Mouse (Mus musculus) heart, embryonic 13.5 days (tissue): Measurements from ENCODE around the gene Alox5. TPM values are rescaled to one million over a fixed set of nuclear protein-coding genes. Genes with fewer than 3 reads are reported as not detected.

Experiments
- polyA plus RNA-seq: library from polyadenylated mRNA; unstranded; fragments of >200 nt; fragmentation: Nextera tagmentation; extraction: Ambion mirVana; gene quantifications from 2 replicates; pipeline ENCODE4 v1.2.1, GENCODE M21; 2015

The Alox5 gene
- polyA plus RNA-seq, 1 experiment from 2014 or later: 2.9 TPM

Other genes with a start within 250 kb of the Alox5 start
- 2.8 and 3.2 TPM in 2 replicates for gene Zfand4, start 197.0 kb downstream of the Alox5 start, polyA plus RNA-seq
- gene March8, start 123.2 kb downstream of the Alox5 start, polyA plus RNA-seq: 22.6 and 25.0 TPM in 2 replicates
- not detected in 2 replicates for gene Olfr211, start 27.9 kb upstream of the Alox5 start, polyA plus RNA-seq
- gene Olfr212, start 45.3 kb upstream of the Alox5 start, polyA plus RNA-seq: not detected in 2 replicates
- not detected in 2 replicates for gene Olfr213, start 77.3 kb upstream of the Alox5 start, polyA plus RNA-seq
- gene Gm5580, start 90.0 kb upstream of the Alox5 start, polyA plus RNA-seq: 0.51 and 0.61 TPM in 2 replicates
- gene Olfr214, start 93.1 kb upstream of the Alox5 start, polyA plus RNA-seq: not detected in 2 replicates
- not detected in 2 replicates for gene Olfr215, start 123.0 kb upstream of the Alox5 start, polyA plus RNA-seq
- gene Zfp422, start 167.8 kb upstream of the Alox5 start, polyA plus RNA-seq: 82.4 and 83.3 TPM in 2 replicates
- 16.1 and 17.5 TPM in 2 replicates for gene Depp1, start 189.4 kb upstream of the Alox5 start, polyA plus RNA-seq
- gene Rassf4, start 212.8 kb upstream of the Alox5 start, polyA plus RNA-seq: 5.5 and 6.4 TPM in 2 replicates